Mouse (Mus musculus) ZHBTc4 (cell line): ENCODE data around the gene Tas2r140.

Experiments
- DNase-seq: peaks from one replicate; pipeline ENCODE4 v3.0.0-alpha.2; 2011; ENCODE audit warnings: low read depth, low spot score

The Tas2r140 gene

DNA sequence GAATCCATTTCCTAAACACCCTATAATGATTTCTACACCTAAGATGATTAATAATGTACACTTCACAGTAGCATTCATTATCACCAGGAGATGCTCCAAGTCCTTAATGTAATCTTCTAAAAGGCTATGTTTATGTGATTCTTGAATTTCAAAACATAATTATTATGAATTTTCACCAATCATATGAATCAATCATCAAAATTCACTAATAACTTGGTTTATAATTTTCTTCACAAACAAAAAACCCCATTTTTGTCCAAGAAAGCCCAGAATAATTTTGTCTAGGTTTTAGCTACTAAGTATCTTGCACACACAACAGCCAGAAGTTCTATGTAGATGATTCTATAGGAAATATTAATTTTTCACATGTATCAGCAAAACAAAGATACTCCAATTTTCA is at the start of gene Tas2r140:
Gene Tas2r140, minus strand, starts transcription at position 101 of the 400 bp plus-strand sequence.
- DNase-seq, result no peak

DNA sequence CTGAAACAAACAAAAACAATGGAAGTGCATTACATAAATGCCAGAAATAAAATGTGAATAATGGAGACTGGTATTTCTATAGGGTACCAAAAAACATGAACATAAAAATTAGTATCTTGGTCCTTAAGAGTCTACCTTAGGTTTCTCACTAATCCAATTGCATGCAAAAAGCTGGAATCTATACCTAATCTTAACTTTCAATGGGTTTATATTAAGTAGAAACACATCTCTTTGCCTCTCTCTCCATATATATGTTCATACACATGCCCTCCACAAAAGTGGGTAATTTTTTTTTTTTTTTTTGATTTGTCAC is 48.9 kb upstream of the Tas2r140 start, which contains the start of gene Smim10l1:
Gene Smim10l1, plus strand, starts transcription at position 301 of the 313 bp plus-strand sequence.
- no peak for DNase-seq

- DNase-seq, result no peak
Observed at GRCm38 (mm10) chr6:133102430-133102829, 46.8 kb upstream of the Tas2r140 start.

DNA sequence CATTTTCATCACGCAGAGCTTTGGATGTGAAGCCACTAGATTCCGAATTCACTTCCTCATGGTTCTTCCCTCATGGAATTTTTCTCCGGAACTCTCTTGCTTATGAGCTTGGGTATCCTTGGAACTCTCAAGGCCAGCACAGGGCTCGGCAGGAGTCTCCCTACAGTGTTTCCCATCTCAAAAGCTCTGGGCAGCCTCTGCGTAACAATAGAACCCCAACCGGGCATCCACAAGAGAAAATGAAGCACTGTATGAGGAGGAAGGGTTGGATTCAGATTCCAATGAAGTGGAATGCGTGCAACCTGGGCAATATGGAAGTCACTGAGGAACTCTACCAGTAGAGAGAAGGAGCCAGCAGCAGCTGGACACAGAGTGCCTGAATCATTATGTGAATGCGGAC is 36.6 kb upstream of the Tas2r140 start:
- peak; percentile 72 for DNase-seq

DNA sequence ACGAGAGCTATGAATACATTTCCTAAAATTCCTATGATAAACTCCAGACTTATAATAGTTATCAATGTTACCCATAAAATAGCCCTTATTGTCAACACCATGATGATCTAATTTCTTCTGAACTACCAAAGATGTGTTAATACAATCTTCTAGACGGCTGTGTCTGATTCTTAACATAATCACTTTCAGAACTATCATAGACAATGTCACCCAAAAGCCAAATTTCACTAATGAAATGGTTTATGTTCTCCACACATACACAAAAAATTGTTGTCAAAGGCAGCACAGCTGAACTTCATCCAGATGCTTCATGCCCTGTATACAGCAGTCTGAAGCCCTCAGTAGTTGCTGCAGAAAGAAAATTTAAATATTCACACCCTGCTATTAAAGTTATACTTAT is 18.6 kb downstream of the Tas2r140 start, which contains the start of gene Tas2r103:
Gene Tas2r103, minus strand, starts transcription at position 101 of the 400 bp plus-strand sequence.
- DNase-seq, result no peak
